Mouse (Mus musculus): ENCODE measurements around the gene Rbbp5.
"Not testable (repeated sequence)": the region's sequence is repeated elsewhere in the genome, so short reads cannot be mapped to it uniquely, and the experiment has no call there.

Gene Rbbp5

GRCm38 (mm10) chr1:132476928-132477691 is at the start of gene Rbbp5:
Gene Rbbp5, plus strand, starts transcription at chr1:132477365.
- peak; percentile 77 for DNase-seq (ENCODE audit: low spot score)

- no peak for DNase-seq (ENCODE audit: low spot score)
Observed at GRCm38 (mm10) chr1:132430818-132431217, 46.3 kb upstream of the Rbbp5 start.

- DNase-seq (ENCODE audit: low spot score): no peak
Observed at GRCm38 (mm10) chr1:132431716-132432115, 45.4 kb upstream of the Rbbp5 start.

- no peak for DNase-seq (ENCODE audit: low spot score)
Observed at GRCm38 (mm10) chr1:132433349-132433748, 43.8 kb upstream of the Rbbp5 start.

GRCm38 (mm10) chr1:132434032-132434431 is 43.1 kb upstream of the Rbbp5 start:
- no peak for DNase-seq (ENCODE audit: low spot score)

GRCm38 (mm10) chr1:132436320-132436958 is 40.7 kb upstream of the Rbbp5 start:
- DNase-seq (ENCODE audit: low spot score): no peak

DNA sequence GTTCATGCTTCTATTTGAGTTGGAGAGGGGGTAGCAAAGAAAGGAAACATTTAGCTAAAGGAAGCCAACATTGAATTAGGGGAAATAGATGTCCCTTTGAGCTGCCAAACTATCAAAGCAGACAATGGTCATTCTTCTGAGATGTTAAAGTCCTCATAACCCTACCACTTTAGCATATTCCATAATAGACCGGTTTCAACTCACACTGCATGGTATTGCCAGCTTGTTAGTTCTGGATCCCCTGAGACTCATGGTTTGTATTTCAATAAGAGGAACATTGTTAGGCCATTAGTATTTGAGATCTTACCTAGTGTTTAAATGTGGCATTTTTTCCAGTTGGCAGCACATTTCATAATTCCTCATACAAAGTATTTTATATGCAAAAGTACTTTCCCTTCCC is 40.2 kb upstream of the Rbbp5 start:
- DNase-seq (ENCODE audit: low spot score): no peak

DNA sequence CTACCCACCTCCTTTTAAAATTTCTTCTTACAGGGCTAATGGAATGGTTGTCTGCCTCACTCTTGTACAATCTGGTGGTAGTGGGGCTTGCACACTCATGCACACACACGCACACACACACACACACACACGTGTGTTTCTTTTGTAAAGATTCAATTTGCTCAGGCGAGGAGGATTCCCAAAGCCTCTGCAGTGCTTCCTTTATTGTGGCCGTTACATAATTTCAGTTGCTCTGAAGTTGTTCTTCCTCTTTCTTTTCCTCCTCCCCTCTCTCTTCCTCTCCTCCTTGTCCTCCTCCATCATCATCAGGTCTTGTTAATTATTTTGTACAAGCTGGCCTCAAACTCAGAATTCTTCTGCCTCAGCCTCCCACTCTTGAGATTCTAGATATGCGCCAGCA is 39.8 kb upstream of the Rbbp5 start:
- no peak for DNase-seq (ENCODE audit: low spot score)

DNA sequence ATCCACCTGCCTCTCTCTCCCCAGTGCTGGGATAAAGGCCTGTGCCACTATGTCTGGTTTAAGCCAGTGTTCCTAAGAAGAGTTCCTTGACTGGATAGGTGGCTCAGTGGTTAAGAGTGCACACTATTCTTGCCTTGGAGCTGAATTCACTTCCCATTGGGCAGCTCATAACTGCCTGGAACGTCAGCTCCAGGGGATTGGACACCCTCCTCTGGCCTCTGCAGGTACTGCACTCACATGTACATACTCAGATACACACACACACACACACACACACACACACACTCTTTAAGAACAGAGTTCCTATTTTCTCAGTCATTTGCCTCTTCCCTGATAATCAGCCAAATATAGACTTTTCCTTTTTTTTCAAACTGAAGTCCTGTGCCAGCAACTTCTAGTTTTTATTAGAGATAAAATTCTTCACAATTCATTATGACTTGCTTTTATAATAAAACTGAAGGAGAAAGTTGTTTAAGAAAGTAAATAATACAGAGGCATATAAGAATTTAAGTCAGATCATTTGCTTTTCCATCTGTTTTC is 36.2 kb upstream of the Rbbp5 start:
- no peak for DNase-seq (ENCODE audit: low spot score)

- DNase-seq (ENCODE audit: low spot score): no peak
Observed at GRCm38 (mm10) chr1:132449742-132450141, 27.4 kb upstream of the Rbbp5 start.

DNA sequence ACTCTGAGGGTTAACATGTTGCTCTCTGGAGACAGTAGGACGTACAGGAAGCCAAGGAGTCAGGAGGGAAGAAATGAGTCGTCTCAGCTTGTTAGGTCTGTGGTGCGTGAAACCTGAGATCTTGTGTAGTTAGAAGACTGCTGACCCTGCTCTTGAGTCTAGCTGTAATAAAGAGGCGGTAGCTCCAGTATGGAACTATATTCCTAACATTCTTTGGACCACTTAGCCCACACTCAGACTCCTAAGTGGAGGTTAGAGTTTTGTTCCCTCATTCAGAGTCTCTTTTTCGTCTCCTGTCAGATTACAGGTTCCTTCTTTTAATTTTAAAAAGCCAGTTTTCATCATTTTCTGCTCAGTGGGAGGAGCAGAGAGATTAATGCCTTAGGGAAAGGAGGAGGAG is 12.5 kb upstream of the Rbbp5 start:
- no peak for DNase-seq (ENCODE audit: low spot score)

DNA sequence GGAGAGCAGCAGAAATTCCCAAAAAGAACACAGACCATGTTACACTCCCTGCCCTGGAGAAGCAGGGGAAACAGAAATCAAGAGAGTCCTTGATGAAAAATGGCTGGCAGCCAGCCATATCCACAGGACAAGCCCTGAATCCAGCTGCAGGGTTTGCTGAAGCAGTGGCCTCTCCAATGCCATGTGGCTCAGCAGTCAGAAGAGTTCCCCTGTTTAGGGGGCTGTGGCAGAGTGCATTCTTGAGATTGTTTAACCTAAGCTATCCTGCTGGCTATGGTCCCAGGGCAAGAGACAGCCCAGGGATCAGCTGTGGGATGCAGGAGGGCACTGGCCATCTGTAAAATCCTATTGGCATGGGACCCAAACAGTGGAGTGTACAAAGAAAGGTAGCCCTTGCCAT is 8.2 kb upstream of the Rbbp5 start:
- no peak for DNase-seq (ENCODE audit: low spot score)

DNA sequence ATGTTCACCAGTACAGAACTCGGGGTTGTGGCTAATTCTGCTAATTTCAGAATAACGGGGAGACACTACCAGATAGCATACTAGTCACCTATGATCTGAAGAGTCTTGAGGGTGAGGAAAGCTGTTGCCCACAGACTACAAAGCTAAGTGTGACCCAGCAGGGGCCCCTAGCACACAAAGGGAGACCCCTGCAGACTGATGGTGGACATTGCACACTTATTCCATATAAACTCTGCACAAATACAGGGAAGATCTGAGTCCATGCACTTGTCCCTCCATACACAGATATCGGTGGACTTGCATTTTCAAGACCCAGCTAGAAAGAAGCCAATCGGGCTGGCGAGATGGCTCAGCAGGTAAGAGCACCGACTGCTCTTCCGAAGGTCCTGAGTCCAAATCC is 7.6 kb upstream of the Rbbp5 start:
- DNase-seq (ENCODE audit: low spot score): no peak

- not testable (repeated sequence) for DNase-seq (ENCODE audit: low spot score)
Observed at GRCm38 (mm10) chr1:132470031-132470430, 7.1 kb upstream of the Rbbp5 start.

DNA sequence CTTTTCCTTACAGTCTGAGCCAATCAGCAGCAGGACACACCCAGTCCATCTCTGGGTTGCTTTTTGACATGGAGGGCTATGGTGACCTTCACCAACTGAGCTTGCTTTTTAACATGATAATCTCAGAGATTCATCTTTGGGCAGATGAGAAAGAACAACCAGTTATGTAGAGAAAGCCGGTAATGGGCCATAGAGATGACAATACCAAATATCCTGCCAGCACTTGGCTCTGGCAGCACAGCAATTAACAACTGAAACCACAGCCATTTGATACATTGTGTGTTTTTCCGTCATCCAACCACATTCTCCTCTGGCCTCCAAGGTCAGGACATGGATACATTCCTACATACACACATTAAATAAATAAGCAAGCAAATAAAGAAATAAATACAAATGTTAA is 6.1 kb upstream of the Rbbp5 start:
- DNase-seq (ENCODE audit: low spot score): no peak

DNA sequence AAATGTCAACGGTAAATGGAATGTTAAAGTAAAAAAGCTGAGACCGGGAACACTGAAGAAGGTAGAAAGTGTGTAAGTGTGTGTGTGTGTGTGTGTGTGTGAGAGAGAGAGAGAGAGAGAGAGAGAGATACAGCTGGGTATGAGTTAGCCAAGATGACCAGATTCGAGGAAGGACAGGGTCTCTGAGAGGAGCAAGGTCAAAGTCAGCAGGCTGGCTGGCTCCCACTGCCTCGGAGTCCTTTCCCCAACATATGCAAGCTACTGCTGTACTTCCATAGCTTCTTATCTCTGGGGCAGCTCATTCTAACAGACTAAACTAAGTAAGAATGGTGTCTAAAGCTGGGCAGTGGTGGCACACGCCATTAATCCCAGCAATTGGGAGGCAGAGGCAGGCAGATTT is 5.7 kb upstream of the Rbbp5 start:
- no peak for DNase-seq (ENCODE audit: low spot score)

GRCm38 (mm10) chr1:132472537-132472936 is 4.6 kb upstream of the Rbbp5 start:
- DNase-seq (ENCODE audit: low spot score): no peak

DNA sequence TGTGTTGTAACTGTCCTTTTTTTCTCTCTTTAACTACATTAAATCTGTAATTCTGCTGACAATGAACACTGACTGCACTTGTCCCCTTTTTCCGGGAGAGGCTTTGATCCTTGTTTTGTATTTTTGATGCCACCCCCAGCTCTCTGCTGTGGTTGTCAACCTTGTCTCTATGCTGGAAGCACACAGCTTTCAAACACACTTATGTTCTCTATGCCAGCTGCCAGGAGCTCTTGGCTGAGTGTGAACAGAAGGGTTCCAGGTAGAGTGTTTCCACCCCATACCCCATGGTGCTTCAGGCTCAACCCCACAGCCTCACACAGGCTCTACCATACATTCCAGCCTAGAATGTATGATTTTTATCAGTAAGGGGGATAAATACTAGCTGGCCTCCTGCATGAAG is 2.7 kb upstream of the Rbbp5 start:
- DNase-seq (ENCODE audit: low spot score): no peak

GRCm38 (mm10) chr1:132476575-132476927 is 614 bp upstream of the Rbbp5 start:
- DNase-seq (ENCODE audit: low spot score): no peak

- no peak for DNase-seq (ENCODE audit: low spot score)
Observed at GRCm38 (mm10) chr1:132479438-132479837, 2.3 kb downstream of the Rbbp5 start.

DNA sequence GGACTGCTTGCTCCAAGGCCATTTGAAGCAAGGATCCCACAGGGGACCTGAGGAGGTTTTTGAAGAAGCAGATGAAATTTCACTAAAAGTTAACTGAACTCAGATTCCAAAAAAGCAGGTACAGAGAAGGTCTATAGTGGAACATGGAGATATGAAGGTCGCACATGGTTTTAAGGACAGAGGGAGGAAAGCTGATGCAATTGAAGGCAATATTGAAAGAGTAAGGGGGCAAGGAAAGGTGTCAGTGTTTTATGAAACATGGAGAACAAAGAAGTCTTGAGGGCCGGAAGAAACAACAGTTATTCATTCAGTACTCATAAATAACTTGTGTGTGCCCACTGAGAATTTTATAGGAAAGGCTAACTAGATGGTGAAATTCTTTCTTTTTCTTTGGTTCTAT is 4.5 kb downstream of the Rbbp5 start:
- no peak for DNase-seq (ENCODE audit: low spot score)

- DNase-seq (ENCODE audit: low spot score): no peak
Observed at GRCm38 (mm10) chr1:132483234-132483633, 6.1 kb downstream of the Rbbp5 start.

GRCm38 (mm10) chr1:132483759-132484158 is 6.6 kb downstream of the Rbbp5 start:
- no peak for DNase-seq (ENCODE audit: low spot score)

DNA sequence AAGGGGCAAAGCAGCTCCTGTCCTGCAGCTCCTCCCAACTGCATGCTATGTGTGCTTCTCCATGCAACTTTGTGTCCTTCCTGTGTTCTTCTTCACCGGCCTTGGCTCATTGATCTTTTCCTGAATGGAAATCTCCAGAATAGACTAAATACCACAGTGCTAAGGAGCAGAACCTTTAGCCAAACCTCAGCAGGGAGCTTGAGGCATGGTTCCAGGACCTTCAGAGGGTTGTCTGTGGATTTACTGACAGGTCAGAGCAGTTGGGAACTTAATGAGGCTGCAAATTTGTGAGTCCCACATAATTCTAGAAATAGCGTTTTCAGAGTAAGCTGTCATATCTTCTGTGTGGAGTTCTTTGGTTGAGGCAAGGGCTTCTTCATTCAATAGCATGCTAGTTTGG is 23.4 kb downstream of the Rbbp5 start:
- DNase-seq (ENCODE audit: low spot score): no peak
